Comparison of ENCODE assay signal across 9 mouse cellular contexts in the genomic region with DNA sequence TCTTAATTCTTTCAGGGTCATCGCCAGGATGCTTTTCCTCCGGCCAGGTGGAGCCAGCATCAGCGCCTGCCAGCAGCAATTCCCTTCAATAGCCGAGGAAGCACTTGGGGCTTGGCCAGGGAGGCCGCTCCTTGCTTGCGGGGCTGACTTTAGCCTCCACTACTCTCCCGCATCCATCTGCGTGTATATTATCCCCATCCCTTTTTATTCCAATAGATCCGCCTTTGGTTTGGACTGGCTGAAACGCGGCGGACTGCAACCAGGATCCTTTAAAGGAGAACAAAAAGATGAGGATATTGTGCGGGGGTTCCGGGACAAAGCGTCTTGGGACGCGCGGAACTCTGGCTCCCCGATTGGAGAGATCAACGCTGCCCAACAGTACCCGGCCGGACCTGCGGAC.
DNase-seq lines count a peak whose midpoint lies in the region; ATAC-seq and TF ChIP-seq lines count a peak whose summit lies in the region.
"Had no signal": no experiment of that assay in that cellular context is flagged by ENCODE, and none has a peak within 500 bp of the region (broad histone marks: within the 10 kb centered on the region; RNA-seq: fewer than 3 reads in every experiment).

No protein-coding gene starts in this region.

- no peaks in the 10 kb centered on the region for H3K4me1 ChIP-seq in ES-Bruce4 (ENCODE audit: control insufficient read depth, insufficient read depth, low read length)
- peaks cover 14% of the 10 kb centered on the region for H3K4me1 ChIP-seq in forebrain, embryonic 11.5 days (replicated peaks; ENCODE audit: control insufficient read depth, insufficient read depth, low read length)
- H3K4me1 ChIP-seq in limb, embryonic 15.5 days, result peaks cover 40% of the 10 kb centered on the region

- no peaks in the 10 kb centered on the region; the same call in 1 of the 2 replicates for H3K27me3 ChIP-seq in ES-Bruce4 (ENCODE audit: control insufficient read depth, insufficient read depth, low read length, poor library complexity, severe bottlenecking)
- peaks cover 66% of the 10 kb centered on the region for H3K27me3 ChIP-seq in forebrain, embryonic 11.5 days (ENCODE audit: control insufficient read depth, insufficient read depth, low read length)
- H3K27me3 ChIP-seq in limb, embryonic 15.5 days, result peaks cover 96% of the 10 kb centered on the region

- WGBS in forebrain, embryonic 11.5 days, result under 1% methylated on average over 23 of the region's 23 CpGs
- 3% methylated on average over 23 of the region's 23 CpGs for WGBS in limb, embryonic 15.5 days

- H3K36me3 ChIP-seq in ES-Bruce4 (ENCODE audit: control insufficient read depth, insufficient read depth, low read length, poor library complexity, severe bottlenecking), result no peaks in the 10 kb centered on the region
- H3K36me3 ChIP-seq in forebrain, embryonic 11.5 days (ENCODE audit: control insufficient read depth, insufficient read depth, low read length), result no peaks in the 10 kb centered on the region
- H3K36me3 ChIP-seq in limb, embryonic 15.5 days, result no peaks in the 10 kb centered on the region
- H3K36me3 ChIP-seq: embryonic facial prominence, embryonic 15.5 days had no signal

- no peak for ATAC-seq in forebrain, embryonic 11.5 days (replicated peaks; ENCODE audit: low FRiP score)
- no peak for ATAC-seq in limb, embryonic 15.5 days (ENCODE audit: insufficient number of reproducible peaks, low FRiP score, low TSS enrichment, low read depth)
- no peak for ATAC-seq in megakaryocyte, adult 5-6 weeks (ENCODE audit: poor library complexity, severe bottlenecking)

- peak overlapping the region; percentile 50; the same call in 1 of the 2 replicates for H3K9ac ChIP-seq in ES-Bruce4 (ENCODE audit: low read depth, poor library complexity, severe bottlenecking)
- peak overlapping the region; percentile 59 for H3K9ac ChIP-seq in forebrain, embryonic 11.5 days (ENCODE audit: low read length)
- H3K9ac ChIP-seq in limb, embryonic 15.5 days, result no peak overlapping the region
- H3K9ac ChIP-seq: embryonic facial prominence, embryonic 15.5 days had no signal

- TF ChIP-seq POLR2A in ES-Bruce4 (IDR thresholded peaks at IDR 0.05; ENCODE audit: insufficient read depth, low read length), result no peak

- peak; percentile 41 for DNase-seq in R1 (ENCODE audit: low read depth, low spot score)
- peak; percentile 56 for DNase-seq in forebrain, embryonic 11.5 days (ENCODE audit: low spot score)
- DNase-seq in yolk sac, embryonic 10.5 days (ENCODE audit: low spot score), result no peak
- DNase-seq in kidney, postnatal 14 days, result no peak
- DNase-seq: heart, postnatal 14 days had no signal

- H3K27ac ChIP-seq in ES-Bruce4 (ENCODE audit: insufficient read depth, low read length), result peak overlapping the region; percentile 30; the same call in 1 of the 2 replicates
- peak overlapping the region; percentile 88 for H3K27ac ChIP-seq in forebrain, embryonic 11.5 days (ENCODE audit: low read depth, low read length)
- no peak overlapping the region for H3K27ac ChIP-seq in limb, embryonic 15.5 days
- H3K27ac ChIP-seq: embryonic facial prominence, embryonic 15.5 days had no signal

- TF ChIP-seq EP300 in ES-Bruce4 (IDR thresholded peaks at IDR 0.05; ENCODE audit: insufficient read depth, low read depth, low read length), result no peak

- H3K4me2 ChIP-seq in forebrain, embryonic 11.5 days (ENCODE audit: low read depth, low read length, severe bottlenecking), result peak overlapping the region; percentile 79
- peak overlapping the region; percentile 81; the same call in 1 of the 2 replicates for H3K4me2 ChIP-seq in limb, embryonic 15.5 days

- TF ChIP-seq CTCF in ES-Bruce4 (IDR thresholded peaks at IDR 0.05; ENCODE audit: low read depth, low read length), result no peak

- no peaks in the 10 kb centered on the region for H3K9me3 ChIP-seq in ES-Bruce4 (replicated peaks; ENCODE audit: control insufficient read depth, insufficient read depth, low read length, poor library complexity, severe bottlenecking)
- no peaks in the 10 kb centered on the region for H3K9me3 ChIP-seq in forebrain, embryonic 11.5 days (ENCODE audit: control insufficient read depth, low read length)
- no peaks in the 10 kb centered on the region for H3K9me3 ChIP-seq in limb, embryonic 15.5 days
- H3K9me3 ChIP-seq: embryonic facial prominence, embryonic 15.5 days had no signal

- peak overlapping the region; percentile 51 for H3K4me3 ChIP-seq in ES-Bruce4 (ENCODE audit: low read depth, low read length)
- H3K4me3 ChIP-seq in forebrain, embryonic 11.5 days (ENCODE audit: low read depth, low read length), result peak overlapping the region; percentile 48
- H3K4me3 ChIP-seq in limb, embryonic 15.5 days, result no peak overlapping the region

Comparison
In these comparisons a context has a peak if more than half of its experiments do, and no peak if none do; other contexts are left out.
1. DNase-seq: peak in R1 (single experiment) and forebrain, embryonic 11.5 days (single experiment); none in yolk sac, embryonic 10.5 days (single experiment) and kidney, postnatal 14 days (single experiment).